Mouse (Mus musculus) thymus, adult 2 months (tissue): Measurements from ENCODE around the gene Slk. TPM values are rescaled to one million over a fixed set of nuclear protein-coding genes. Genes with fewer than 3 reads are reported as not detected.
A peak's percentile ranks its signal among the peaks of the same experiment; 100 is the strongest.

Experiments used
- DNase-seq: peaks from one replicate; pipeline ENCODE4 v3.0.0; 2021
- H3K27ac ChIP-seq: fragments of 200-500 bp; 2 replicates; pipeline ENCODE4 v1.5.1; 2012; ENCODE audit warnings: low read length, control low read depth; ENCODE audit not compliant: control insufficient read depth, insufficient read depth
- H3K27me3 ChIP-seq: fragments of 200-500 bp; 2 replicates; pipeline ENCODE4 v1.6.1; 2012; ENCODE audit warnings: mild to moderate bottlenecking, low read length, moderate library complexity, mixed read lengths; ENCODE audit not compliant: control insufficient read depth, insufficient read depth
- H3K36me3 ChIP-seq: fragments of 200-500 bp; 2 replicates; pipeline ENCODE4 v1.6.1; 2012; ENCODE audit warnings: mild to moderate bottlenecking, low read length, moderate library complexity; ENCODE audit not compliant: control insufficient read depth, insufficient read depth
- H3K4me1 ChIP-seq: fragments of 200-500 bp; replicated peaks from 2 replicates; pipeline ENCODE4 v1.6.1; 2012; ENCODE audit warnings: low read length; ENCODE audit not compliant: control insufficient read depth, insufficient read depth
- H3K4me3 ChIP-seq: fragments of 200-500 bp; 2 replicates; pipeline ENCODE4 v1.5.1; 2012; ENCODE audit warnings: mild to moderate bottlenecking, low read length, control low read depth, moderate library complexity; ENCODE audit not compliant: control insufficient read depth, insufficient read depth
- CTCF ChIP-seq: fragments of 200-500 bp; IDR thresholded peaks from 2 replicates; pipeline ENCODE4 v1.5.1; 2012; ENCODE audit warnings: mild to moderate bottlenecking, control low read depth, low read length, moderate library complexity, borderline replicate concordance; ENCODE audit not compliant: control insufficient read depth, poor library complexity, insufficient read depth; ENCODE audit errors: extremely low read depth
- POLR2A ChIP-seq: fragments of 200-500 bp; IDR thresholded peaks from 2 replicates; pipeline ENCODE4 v1.6.1; 2012; ENCODE audit warnings: mild to moderate bottlenecking, low read length, control low read depth, moderate library complexity; ENCODE audit not compliant: control insufficient read depth, poor library complexity, insufficient read depth; ENCODE audit errors: extremely low read depth
- WGBS: fragments of 180-500 bp; shearing (Covaris S2); methylation state at CpG from one replicate; pipeline ENCODE4 v1.1.7; 2018; 5-methylcytosine and 5-hydroxymethylcytosine counted together
- polyA plus RNA-seq: library from polyadenylated mRNA; depleted of rRNA; stranded (reverse); fragments of >200 nt; gene quantifications from 2 replicates; pipeline ENCODE4 v1.2.3, GENCODE M21; 2012

Gene Slk
- polyA plus RNA-seq, 1 experiment = 12.2 TPM

- peak; percentile 36 for DNase-seq
- Histone ChIP-seq H3K27ac (no peak overlapping the region), H3K36me3 (no peaks in the 10 kb centered on the region), H3K27me3 (no peaks in the 10 kb centered on the region), H3K4me3 (peak overlapping the region; percentile 63), H3K4me1 (peaks cover 8% of the 10 kb centered on the region; the same call in 1 of the 2 replicates)
- TF ChIP-seq CTCF (no peak), POLR2A (no peak)
- 1% methylated on average over 96 of the region's 96 CpGs for WGBS
Observed at GRCm38 (mm10) chr19:47579788-47580631, 532 bp downstream of the Slk start.

- Histone ChIP-seq H3K27ac (no peak overlapping the region), H3K4me1 (0 out of 2 replicates have a peak, but pooled peaks cover 2% of the 10 kb centered on the region)
- whole genome bisulfite sequencing = 93% methylated on average over 1 of the region's 1 CpGs
Observed at GRCm38 (mm10) chr19:47585772-47586171, 6.3 kb downstream of the Slk start.

GRCm38 (mm10) chr19:47587009-47587408, 7.5 kb downstream of the Slk start:
- H3K27ac ChIP-seq = no peak overlapping the region
- no peak for DNase-seq
- no peak overlapping the region for H3K4me3 ChIP-seq
- H3K4me1 ChIP-seq = no peaks in the 10 kb centered on the region
- H3K36me3 ChIP-seq = no peaks in the 10 kb centered on the region
- TF ChIP-seq POLR2A = no peak
- no peak for TF ChIP-seq CTCF
- H3K27me3 ChIP-seq = no peaks in the 10 kb centered on the region
- WGBS = 100% methylated on average over 1 of the region's 1 CpGs

More at GRCm38 (mm10) chr19:47585772-47586171, 6.3 kb downstream of the Slk start:
- Histone ChIP-seq H3K36me3 (no peaks in the 10 kb centered on the region), H3K27me3 (no peaks in the 10 kb centered on the region), H3K4me3 (no peak overlapping the region)
- no peak for DNase-seq
- no peak for TF ChIP-seq POLR2A
- TF ChIP-seq CTCF = no peak

GRCm38 (mm10) chr19:47608513-47608912, 29.0 kb downstream of the Slk start:
- Histone ChIP-seq H3K4me3 (no peak overlapping the region), H3K36me3 (0 out of 2 replicates have a peak, but pooled peaks cover 18% of the 10 kb centered on the region), H3K27ac (no peak overlapping the region), H3K27me3 (no peaks in the 10 kb centered on the region), H3K4me1 (no peaks in the 10 kb centered on the region)
- TF ChIP-seq CTCF (no peak), POLR2A (no peak)
- DNase-seq = no peak
- 68% methylated on average over 3 of the region's 3 CpGs for WGBS

GRCm38 (mm10) chr19:47613442-47613841, 34.0 kb downstream of the Slk start:
- H3K4me3 ChIP-seq = no peak overlapping the region
- peaks cover 36% of the 10 kb centered on the region for H3K36me3 ChIP-seq
- no peak for TF ChIP-seq CTCF
- no peak for TF ChIP-seq POLR2A
- H3K27me3 ChIP-seq = no peaks in the 10 kb centered on the region
- no peaks in the 10 kb centered on the region for H3K4me1 ChIP-seq
- 65% methylated on average over 7 of the region's 7 CpGs for WGBS
- no peak overlapping the region for H3K27ac ChIP-seq
- DNase-seq = no peak

- Histone ChIP-seq H3K27ac (no peak overlapping the region), H3K4me3 (no peak overlapping the region), H3K27me3 (no peaks in the 10 kb centered on the region), H3K4me1 (no peaks in the 10 kb centered on the region), H3K36me3 (peaks cover 67% of the 10 kb centered on the region)
- DNase-seq = no peak
- TF ChIP-seq POLR2A (no peak), CTCF (no peak)
- WGBS = 95% methylated on average over 8 of the region's 8 CpGs
Observed at GRCm38 (mm10) chr19:47621478-47621877, 42.0 kb downstream of the Slk start.
